Comparison of ENCODE assay signal across 16 mouse cellular contexts in genomic region chr13:51480341-51481011, GRCm38 (mm10).
DNase-seq lines count a peak whose midpoint lies in the region; ATAC-seq lines count a peak whose summit lies in the region.
"Had no signal": no experiment of that assay in that cellular context is flagged by ENCODE, and none has a peak within 500 bp of the region (broad histone marks: within the 10 kb centered on the region; RNA-seq: fewer than 3 reads in every experiment).

No protein-coding gene starts in this region.

- no peak for ATAC-seq in erythroblast, adult 5-6 weeks (replicated peaks; ENCODE audit: low FRiP score, poor library complexity, severe bottlenecking)
- ATAC-seq: hindbrain, embryonic 16.5 days; intestine, embryonic 15.5 days; liver, embryonic 12.5 days; midbrain, embryonic 13.5 days had no signal

- peak; percentile 87 for DNase-seq in heart, adult 11 months
- no peak for DNase-seq in heart, postnatal 25 days (ENCODE audit: low spot score)
- DNase-seq in cerebellum, adult 11-12 months, result peak; percentile 5
- peak; percentile 26 to 36 for DNase-seq in cerebellum, postnatal 10 days
- no peak for DNase-seq in layer of hippocampus, postnatal 25 days (ENCODE audit: extremely low spot score in 1 of 2, low spot score in 1 of 2)
- DNase-seq in left cerebral cortex, adult 18-20 months (ENCODE audit: low spot score in 2 of 2), result no peak
- DNase-seq: gastrocnemius, postnatal 36 days; layer of hippocampus, postnatal 36 days; lung, adult 2 months; lung, postnatal 14 days; spleen, adult 18-20 months had no signal

- intact Hi-C loops in heart, postnatal 25 days (cut with DNase I), result no loop called here

Comparison
In these comparisons a context has a peak if more than half of its experiments do, and no peak if none do; other contexts are left out.
1. DNase-seq: peak in heart, adult 11 months (single experiment), cerebellum, adult 11-12 months (single experiment) and cerebellum, postnatal 10 days (2 of 2); none in heart, postnatal 25 days (single experiment), layer of hippocampus, postnatal 25 days (0 of 2) and left cerebral cortex, adult 18-20 months (0 of 2).